ENCODE assay signal across 33 mouse cellular contexts in the genomic region with DNA sequence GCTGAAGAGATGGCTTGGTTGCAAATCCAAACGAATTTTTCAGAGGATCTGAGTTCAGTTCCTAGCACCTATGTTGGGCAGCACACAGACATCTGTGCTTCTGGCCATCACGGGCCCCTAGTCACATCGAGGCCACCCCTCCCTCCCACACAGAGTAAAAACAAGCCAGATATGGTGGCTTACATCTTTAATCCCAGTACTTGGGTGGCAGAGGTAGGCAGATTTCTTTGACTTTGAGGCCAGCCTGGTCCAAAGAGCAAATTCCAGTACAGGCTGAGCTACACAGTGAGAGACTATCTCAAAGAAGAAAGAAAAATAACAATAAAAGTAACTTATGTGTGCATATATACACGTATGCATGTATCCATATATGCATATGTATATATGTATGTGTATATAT. TPM values are rescaled to one million over a fixed set of nuclear protein-coding genes. Genes with fewer than 3 reads are reported as not detected.
"Had no signal": no experiment of that assay in that cellular context is flagged by ENCODE, and none has a peak within 500 bp of the region (broad histone marks: within the 10 kb centered on the region; RNA-seq: fewer than 3 reads in every experiment).

No protein-coding gene starts in this region.

- H3K9ac ChIP-seq: heart, embryonic 12.5 days; hindbrain, embryonic 12.5 days; hindbrain, embryonic 14.5 days; intestine, embryonic 15.5 days; limb, embryonic 12.5 days; liver, embryonic 13.5 days; liver, embryonic 15.5 days had no signal

- H3K4me3 ChIP-seq: gastrocnemius, adult 2 months; heart, embryonic 10.5 days; heart, embryonic 12.5 days; hindbrain, embryonic 10.5 days; hindbrain, embryonic 12.5 days; intestine, embryonic 15.5 days; layer of hippocampus, adult 2 months; left cerebral cortex, adult 2 months; limb, embryonic 10.5 days; limb, embryonic 12.5 days; liver, embryonic 13.5 days; liver, embryonic 15.5 days had no signal

- DNase-seq: gastrocnemius, adult 2 months; gastrocnemius, postnatal 10 days; gastrocnemius, postnatal 25 days; heart, adult 18-20 months; heart, postnatal 10 days; heart, postnatal 4 days; kidney, postnatal 10 days; liver; liver, embryonic 13.5 days had no signal

- H3K4me2 ChIP-seq: heart, embryonic 12.5 days; hindbrain, embryonic 12.5 days; hindbrain, embryonic 14.5 days; intestine, embryonic 15.5 days; limb, embryonic 12.5 days; liver, embryonic 11.5 days; liver, embryonic 13.5 days; liver, embryonic 15.5 days had no signal

- H3K4me1 ChIP-seq: heart, embryonic 10.5 days; heart, embryonic 12.5 days; hindbrain, embryonic 10.5 days; hindbrain, embryonic 12.5 days had no signal

- H3K27ac ChIP-seq: gastrocnemius, adult 2 months; heart, embryonic 10.5 days; hindbrain, embryonic 10.5 days; hindbrain, embryonic 12.5 days; hindbrain, embryonic 14.5 days; intestine, embryonic 15.5 days; layer of hippocampus, adult 2 months; left cerebral cortex, adult 2 months; limb, embryonic 10.5 days; limb, embryonic 12.5 days; liver, embryonic 13.5 days; liver, embryonic 15.5 days had no signal

- ATAC-seq: hindbrain, embryonic 16.5 days; inflammation-experienced regulatory T-cells, adult 6 months; intestine, embryonic 15.5 days; intestine, postnatal 0 days had no signal

- H3K9me3 ChIP-seq: heart, embryonic 10.5 days; heart, embryonic 12.5 days; hindbrain, embryonic 10.5 days; hindbrain, embryonic 12.5 days; intestine, embryonic 15.5 days; limb, embryonic 10.5 days; limb, embryonic 12.5 days; liver, embryonic 13.5 days; liver, embryonic 15.5 days had no signal

- H3K27me3 ChIP-seq: hindbrain, embryonic 12.5 days; intestine, embryonic 15.5 days; limb, embryonic 12.5 days; liver, embryonic 13.5 days; liver, embryonic 15.5 days had no signal

- H3K36me3 ChIP-seq: heart, embryonic 10.5 days; heart, embryonic 12.5 days; hindbrain, embryonic 10.5 days; hindbrain, embryonic 12.5 days; intestine, embryonic 15.5 days; limb, embryonic 10.5 days; limb, embryonic 12.5 days; liver, embryonic 13.5 days; liver, embryonic 15.5 days had no signal

RNA-seq across cellular contexts. Expression of a gene that starts 2.2 kb away (rescaled TPM):
- total RNA-seq: gastrocnemius, adult 2 months; gastrocnemius, postnatal 10 days; gastrocnemius, postnatal 25 days; gastrocnemius, postnatal 4 days; granulocyte monocyte progenitor cell, adult 5-6 weeks; heart, adult 8-10 months; heart, postnatal 10 days; heart, postnatal 25 days; heart, postnatal 4 days; layer of hippocampus, adult 2 months; layer of hippocampus, postnatal 10 days; layer of hippocampus, postnatal 25 days; left cerebral cortex, adult 2 months had no signal
- polyA plus RNA-seq: heart, embryonic 10.5 days; heart, embryonic 12.5 days; heart, embryonic 14.5 days; hindbrain, embryonic 10.5 days; hindbrain, embryonic 14.5 days; hindbrain, embryonic 16.5 days; inflammation-experienced regulatory T-cells, adult 6 months; limb, embryonic 12.5 days; liver, embryonic 11.5 days; liver, embryonic 15.5 days had no signal

RNA-seq across cellular contexts. Expression of a gene that starts 24.3 kb away (rescaled TPM):
- total RNA-seq: gastrocnemius, postnatal 10 days; granulocyte monocyte progenitor cell, adult 5-6 weeks; heart, adult 8-10 months; heart, postnatal 10 days; heart, postnatal 25 days; heart, postnatal 4 days had no signal
- polyA plus RNA-seq: heart, embryonic 10.5 days; heart, embryonic 12.5 days; heart, embryonic 14.5 days; hindbrain, embryonic 10.5 days; hindbrain, embryonic 12.5 days; hindbrain, embryonic 14.5 days; hindbrain, embryonic 16.5 days; kidney, embryonic 14.5 days; limb, embryonic 10.5 days; limb, embryonic 12.5 days; limb, embryonic 14.5 days had no signal
